Comparison of ENCODE assay signal across 23 mouse cellular contexts in the genomic region with DNA sequence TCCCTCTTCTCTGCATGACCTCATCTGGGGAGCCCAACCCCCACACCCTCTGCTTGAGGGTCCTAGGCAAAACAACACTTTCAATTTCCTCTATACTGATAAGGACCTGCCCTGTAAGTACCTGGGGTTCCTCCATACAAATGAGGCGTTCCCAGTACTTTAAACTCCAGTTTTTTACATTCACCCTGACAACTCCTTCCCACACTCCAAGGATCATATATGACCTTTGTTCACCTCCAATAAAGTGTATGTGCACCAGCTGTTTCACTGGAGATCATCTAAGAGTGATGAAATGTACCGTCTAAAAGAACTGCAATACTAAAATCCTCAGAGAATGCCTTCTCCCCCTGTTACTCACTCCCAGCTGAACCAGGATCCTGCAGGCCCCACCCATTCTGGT.
"Had no signal": no experiment of that assay in that cellular context is flagged by ENCODE, and none has a peak within 500 bp of the region (broad histone marks: within the 10 kb centered on the region; RNA-seq: fewer than 3 reads in every experiment).

No protein-coding gene starts in this region.

- H3K27ac ChIP-seq: gastrocnemius, adult 2 months; heart, embryonic 10.5 days; heart, embryonic 13.5 days; heart, embryonic 15.5 days; hindbrain, embryonic 13.5 days; hindbrain, embryonic 15.5 days; hindbrain, postnatal 0 days; limb, embryonic 13.5 days; limb, embryonic 15.5 days; liver, embryonic 13.5 days; liver, embryonic 15.5 days had no signal

- H3K9ac ChIP-seq: heart, embryonic 13.5 days; heart, embryonic 15.5 days; hindbrain, embryonic 13.5 days; hindbrain, embryonic 15.5 days; limb, embryonic 13.5 days; limb, embryonic 15.5 days; liver, embryonic 13.5 days; liver, embryonic 15.5 days had no signal

- H3K4me2 ChIP-seq: heart, embryonic 13.5 days; heart, embryonic 15.5 days; hindbrain, embryonic 13.5 days; hindbrain, embryonic 15.5 days; limb, embryonic 13.5 days; limb, embryonic 15.5 days; liver, embryonic 11.5 days; liver, embryonic 13.5 days; liver, embryonic 15.5 days had no signal

- ATAC-seq: forebrain, embryonic 16.5 days; hindbrain, postnatal 0 days had no signal

- H3K4me1 ChIP-seq: heart, embryonic 10.5 days; heart, embryonic 13.5 days; heart, embryonic 15.5 days; hindbrain, embryonic 13.5 days; hindbrain, embryonic 15.5 days; limb, embryonic 13.5 days; limb, embryonic 15.5 days; liver, embryonic 13.5 days; liver, embryonic 15.5 days had no signal

- H3K36me3 ChIP-seq: heart, embryonic 10.5 days; heart, embryonic 13.5 days; heart, embryonic 15.5 days; hindbrain, embryonic 13.5 days; hindbrain, embryonic 15.5 days; limb, embryonic 13.5 days; limb, embryonic 15.5 days; liver, embryonic 13.5 days; liver, embryonic 15.5 days had no signal

- H3K9me3 ChIP-seq: heart, embryonic 10.5 days; heart, embryonic 13.5 days; heart, embryonic 15.5 days; hindbrain, embryonic 13.5 days; hindbrain, embryonic 15.5 days; limb, embryonic 13.5 days; limb, embryonic 15.5 days; liver, embryonic 13.5 days; liver, embryonic 15.5 days had no signal

- DNase-seq: gastrocnemius, adult 2 months; gastrocnemius, postnatal 10 days; gastrocnemius, postnatal 25 days; heart, postnatal 14 days; heart, postnatal 36 days; kidney, adult 18-20 months; kidney, adult 8-10 months; kidney, postnatal 25 days; layer of hippocampus, adult 9-11 months; layer of hippocampus, postnatal 36 days; left cerebral cortex, postnatal 4 days; liver, embryonic 13.5 days had no signal

- H3K4me3 ChIP-seq: gastrocnemius, adult 2 months; heart, embryonic 10.5 days; heart, embryonic 13.5 days; heart, embryonic 15.5 days; hindbrain, embryonic 13.5 days; hindbrain, embryonic 15.5 days; limb, embryonic 13.5 days; limb, embryonic 15.5 days; liver, embryonic 13.5 days; liver, embryonic 15.5 days had no signal

- H3K27me3 ChIP-seq: heart, embryonic 13.5 days; heart, embryonic 15.5 days; hindbrain, embryonic 13.5 days; hindbrain, embryonic 15.5 days; limb, embryonic 13.5 days; limb, embryonic 15.5 days; liver, embryonic 13.5 days; liver, embryonic 15.5 days had no signal
